Mouse (Mus musculus): Measurements from ENCODE around the gene Saa4.
"Not testable (repeated sequence)": the region's sequence is repeated elsewhere in the genome, so short reads cannot be mapped to it uniquely, and the experiment has no call there.

Gene Saa4

DNA sequence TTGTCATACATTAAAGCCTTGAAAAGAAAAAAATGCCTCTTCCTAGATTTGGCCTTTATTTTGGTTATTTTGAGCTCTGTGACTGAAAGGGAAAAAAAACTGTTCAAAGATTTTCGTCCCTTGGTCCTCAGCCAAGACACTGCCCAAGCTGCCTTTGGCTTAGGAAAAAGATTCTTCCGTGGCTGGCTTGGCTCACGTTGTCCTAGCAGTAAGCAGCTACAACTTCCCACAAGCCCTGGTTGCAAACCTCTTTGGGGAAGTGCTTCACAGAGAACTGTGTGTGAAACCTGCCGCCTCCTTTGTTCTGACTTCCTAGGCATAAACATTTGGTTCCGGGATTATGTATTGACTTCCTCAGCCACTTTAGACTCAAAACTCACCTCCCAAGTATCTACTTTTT is 15.5 kb downstream of the Saa4 start:
- no peak for DNase-seq (ENCODE audit: low spot score in 2 of 2)

DNA sequence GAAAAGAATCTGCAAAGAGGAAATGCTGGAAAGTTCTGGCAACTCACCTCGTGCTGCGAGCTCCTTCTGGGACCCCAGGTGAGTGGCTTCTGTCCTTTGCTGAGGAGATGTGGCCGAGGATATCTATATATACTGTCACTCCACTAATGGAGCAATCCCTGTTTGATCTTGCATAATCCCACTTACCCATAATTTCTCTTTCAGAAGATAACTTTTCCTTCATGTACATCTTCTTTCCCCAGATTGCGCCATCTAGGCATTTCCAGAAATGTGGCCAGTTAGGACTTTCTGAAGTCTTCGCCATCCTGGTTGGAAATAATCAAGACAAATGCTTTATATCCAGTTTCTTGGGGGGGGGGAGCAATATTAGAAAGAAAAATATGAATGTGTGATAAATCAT is 16.8 kb downstream of the Saa4 start, which contains the start of gene Saa3:
TSS of gene Saa3 (minus strand) at position 101 of the 400 bp plus-strand sequence.
- DNase-seq (ENCODE audit: low spot score in 2 of 2): no peak

DNA sequence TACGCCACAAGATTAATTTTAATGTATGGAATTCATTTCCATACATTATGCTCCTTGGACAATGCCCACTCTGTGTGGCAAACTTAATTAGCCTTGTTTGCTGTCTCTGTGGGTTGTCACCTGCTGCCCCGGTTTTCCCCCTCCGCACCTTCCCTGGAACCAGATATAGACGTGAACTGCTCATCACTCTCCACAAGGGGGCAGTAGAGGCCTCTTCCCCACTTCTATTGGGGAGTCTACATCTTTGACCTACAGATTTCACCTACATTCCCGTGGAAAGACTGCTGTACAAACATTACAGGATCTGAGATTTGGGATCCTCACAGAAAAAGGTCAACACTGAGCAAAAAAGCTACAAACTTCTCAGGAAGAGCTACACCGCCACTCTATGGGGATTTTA is 17.9 kb downstream of the Saa4 start:
- DNase-seq (ENCODE audit: low spot score in 2 of 2): peak; percentile 15 to 60

DNA sequence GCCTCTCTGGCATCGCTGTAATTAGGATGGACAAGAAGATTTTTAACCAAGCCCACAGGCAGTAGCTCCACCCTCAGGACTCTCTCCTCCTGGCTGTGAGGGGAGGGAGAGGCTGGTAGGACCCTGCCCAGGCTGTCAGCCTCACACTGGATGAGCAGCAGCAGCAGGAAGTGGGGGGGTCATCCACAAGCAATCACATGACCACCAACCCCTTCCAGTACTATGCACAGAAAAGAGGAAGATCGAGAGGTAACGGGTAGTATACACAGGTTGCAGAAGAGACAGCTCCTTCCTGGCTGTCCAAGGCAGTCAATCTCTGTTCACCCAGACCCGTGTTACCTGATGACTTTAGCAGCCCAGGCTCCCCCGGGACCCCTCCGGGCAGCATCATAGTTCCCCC is 20.2 kb downstream of the Saa4 start:
- no peak for DNase-seq (ENCODE audit: low spot score in 2 of 2)

- DNase-seq (ENCODE audit: low spot score in 2 of 2): peak; percentile 69 to 84
Observed at GRCm38 (mm10) chr7:46710390-46710844, 22.0 kb downstream of the Saa4 start, which contains the start of gene Saal1. Gene Saal1, minus strand, starts transcription at chr7:46710680.

- DNase-seq (ENCODE audit: low spot score in 2 of 2): no peak
Observed at GRCm38 (mm10) chr7:46700521-46701025, 31.8 kb downstream of the Saa4 start.

- DNase-seq (ENCODE audit: low spot score in 2 of 2): no peak
Observed at GRCm38 (mm10) chr7:46696754-46697153, 35.6 kb downstream of the Saa4 start.

GRCm38 (mm10) chr7:46686827-46687226 is 45.6 kb downstream of the Saa4 start:
- DNase-seq (ENCODE audit: low spot score in 2 of 2): peak in 1 of 2 experiments; percentile 17

DNA sequence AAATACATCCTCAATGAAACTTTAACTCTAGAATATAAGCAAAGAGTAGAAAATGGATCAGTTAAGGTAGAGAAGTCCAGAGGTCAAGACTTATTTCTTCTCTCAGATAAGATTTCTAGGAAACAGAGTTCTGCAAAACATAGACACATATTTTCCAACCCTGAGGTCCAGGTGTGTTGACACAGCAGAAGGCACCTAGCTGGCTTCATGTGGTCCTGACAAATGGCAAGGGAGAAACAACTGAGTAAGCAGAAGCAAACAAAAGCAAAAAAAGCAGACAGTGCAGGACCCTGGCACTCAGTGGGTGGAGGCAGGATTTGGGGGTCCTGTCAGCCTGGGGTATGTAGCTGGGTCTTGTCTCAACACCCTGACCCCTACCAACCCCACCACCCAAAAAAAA is 51.7 kb downstream of the Saa4 start:
- DNase-seq (ENCODE audit: low spot score in 2 of 2): no peak

DNA sequence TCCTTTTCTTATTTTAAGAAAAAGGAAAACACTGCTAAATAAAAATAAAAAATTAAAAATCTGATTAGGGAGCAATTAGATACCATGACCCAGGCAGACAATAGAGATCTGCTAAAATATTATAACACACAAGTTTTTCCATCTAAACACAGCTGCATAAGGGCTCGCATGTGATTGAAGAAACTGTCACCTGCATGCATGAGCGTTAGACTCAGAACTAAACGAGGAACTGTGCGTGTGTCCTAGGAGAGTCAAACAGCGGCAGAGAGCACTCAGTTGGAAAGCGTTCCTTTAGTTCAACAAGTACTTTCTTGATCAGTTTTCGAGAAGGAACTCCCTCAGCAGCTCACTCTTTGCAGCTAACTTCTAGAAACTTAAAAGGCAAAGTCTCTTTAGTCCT is 53.4 kb downstream of the Saa4 start:
- DNase-seq (ENCODE audit: low spot score in 2 of 2): not testable (repeated sequence)

DNA sequence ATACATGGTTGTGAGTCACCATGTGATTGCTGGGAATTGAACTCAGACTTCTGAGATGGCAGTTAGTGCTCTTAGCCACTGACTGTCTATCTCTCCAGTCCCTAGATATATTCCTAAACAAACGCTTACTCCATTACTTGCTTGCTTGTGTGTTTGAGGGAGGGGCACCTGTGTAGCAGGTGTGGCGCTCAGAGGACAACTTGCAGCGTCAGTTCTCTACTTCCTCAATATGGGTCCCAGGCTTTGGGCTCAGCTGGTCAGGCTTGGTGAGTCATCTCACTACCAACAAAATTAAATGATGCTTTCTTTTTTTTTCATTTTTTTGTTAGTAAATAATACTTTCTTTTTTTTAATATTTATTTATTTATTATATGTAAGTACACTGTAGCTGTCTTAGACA is 54.0 kb downstream of the Saa4 start:
- no peak for DNase-seq (ENCODE audit: low spot score in 2 of 2)

All from spleen, postnatal 14 days (tissue).